Mouse (Mus musculus) heart, embryonic 16.5 days (tissue): ENCODE measurements around the gene Elavl2. TPM values are rescaled to one million over a fixed set of nuclear protein-coding genes. Genes with fewer than 3 reads are reported as not detected.

Experiments
- microRNA-seq: library from miRNA; unstranded; fragments of <30 nt; microRNA quantifications from one replicate; pipeline ENCODE4, GENCODE M21; 2017
- polyA plus RNA-seq: library from polyadenylated mRNA; unstranded; fragments of >200 nt; fragmentation: Nextera tagmentation; extraction: Ambion mirVana; gene quantifications from 2 replicates; pipeline ENCODE4 v1.2.1, GENCODE M21; 2015

The Elavl2 gene
- polyA plus RNA-seq, 1 experiment from 2014 or later = 1.9 TPM

Small RNAs within 50 kb of the gene (microRNA-seq; reads per million reads assigned to microRNA genes)
- gene Mir6402 = not detected
